Mouse (Mus musculus) testis, postnatal 10 days (tissue): ENCODE measurements around the gene Rnf145.

Experiments
- DNase-seq: peaks from one replicate; pipeline ENCODE4 v3.0.0; 2021; ENCODE audit warnings: low spot score

Rnf145 gene

DNA sequence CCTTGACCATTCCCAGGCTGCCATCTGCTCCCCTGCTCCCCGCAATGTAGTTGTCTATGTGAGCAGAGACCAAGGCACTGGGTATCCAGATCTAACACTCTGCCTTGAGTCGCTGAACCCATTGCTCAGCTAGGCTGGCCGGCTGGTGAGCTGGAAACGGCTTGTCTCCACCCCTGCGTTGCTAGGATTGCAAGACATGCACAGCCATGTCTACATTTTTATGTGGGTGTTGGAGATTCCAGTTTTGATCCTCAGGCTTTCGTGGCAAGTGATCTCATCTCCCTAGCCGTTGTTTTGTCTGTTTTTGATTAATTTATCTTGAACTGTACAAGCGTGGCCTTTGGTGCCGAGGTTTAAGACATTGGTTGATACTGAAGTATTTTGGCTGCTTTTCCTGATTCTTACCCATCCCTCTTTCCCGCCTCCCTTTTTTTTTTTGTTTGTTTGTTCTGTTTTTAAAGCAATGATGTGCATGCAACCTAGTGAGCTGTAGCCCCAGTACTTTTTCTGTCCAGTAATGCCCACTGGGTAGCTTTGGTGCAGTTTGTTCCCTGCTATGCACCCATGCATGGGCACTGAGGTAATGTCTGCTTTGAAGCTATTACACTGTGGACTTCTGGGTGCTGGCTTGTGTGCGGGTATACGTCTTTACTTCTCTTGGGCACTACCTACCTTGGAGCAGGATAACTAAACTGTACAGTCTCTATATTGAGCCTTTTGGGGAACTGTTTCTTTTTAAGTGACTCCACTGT lies 16.4 kb downstream of the Rnf145 start:
- no peak for DNase-seq

DNA sequence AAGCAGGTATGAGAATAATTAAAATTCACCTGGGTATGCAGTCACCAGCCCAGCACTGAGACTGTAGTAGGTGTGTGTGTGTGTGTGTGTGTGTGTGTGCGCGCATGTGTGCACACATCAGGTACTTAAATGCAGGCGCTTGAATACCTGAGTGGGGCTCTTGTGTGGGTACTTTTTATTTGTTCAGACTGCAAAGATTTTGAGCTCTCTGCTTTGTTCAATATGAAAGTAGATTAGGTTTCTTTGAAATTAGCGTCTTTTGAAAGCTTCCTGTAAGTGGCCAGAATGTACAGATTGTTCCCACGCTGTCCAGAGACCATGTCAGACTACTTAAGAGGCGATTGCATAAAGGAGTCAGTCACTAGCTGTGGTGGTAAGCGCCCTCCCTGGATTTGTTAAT lies 18.6 kb downstream of the Rnf145 start:
- DNase-seq: no peak

DNA sequence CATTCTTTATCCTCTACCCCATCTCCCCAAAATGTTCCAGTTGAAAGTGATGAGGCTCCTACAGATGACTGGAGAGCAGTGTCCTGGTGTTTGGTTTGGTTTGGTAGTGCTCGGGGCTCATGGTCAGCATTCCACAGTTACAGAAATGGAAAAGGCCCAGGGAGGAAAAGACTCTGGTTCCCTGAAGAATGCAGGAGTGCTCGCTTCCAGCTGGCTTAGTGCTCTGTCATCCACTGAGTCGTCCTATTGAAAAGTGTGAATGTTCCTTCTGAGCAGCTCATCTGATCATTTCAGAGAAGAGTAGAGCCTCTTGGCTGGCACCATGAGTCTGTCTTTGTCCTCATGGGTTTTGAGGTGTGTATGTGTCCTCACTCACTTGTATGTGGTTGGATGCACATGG lies 19.3 kb downstream of the Rnf145 start:
- DNase-seq: no peak

DNA sequence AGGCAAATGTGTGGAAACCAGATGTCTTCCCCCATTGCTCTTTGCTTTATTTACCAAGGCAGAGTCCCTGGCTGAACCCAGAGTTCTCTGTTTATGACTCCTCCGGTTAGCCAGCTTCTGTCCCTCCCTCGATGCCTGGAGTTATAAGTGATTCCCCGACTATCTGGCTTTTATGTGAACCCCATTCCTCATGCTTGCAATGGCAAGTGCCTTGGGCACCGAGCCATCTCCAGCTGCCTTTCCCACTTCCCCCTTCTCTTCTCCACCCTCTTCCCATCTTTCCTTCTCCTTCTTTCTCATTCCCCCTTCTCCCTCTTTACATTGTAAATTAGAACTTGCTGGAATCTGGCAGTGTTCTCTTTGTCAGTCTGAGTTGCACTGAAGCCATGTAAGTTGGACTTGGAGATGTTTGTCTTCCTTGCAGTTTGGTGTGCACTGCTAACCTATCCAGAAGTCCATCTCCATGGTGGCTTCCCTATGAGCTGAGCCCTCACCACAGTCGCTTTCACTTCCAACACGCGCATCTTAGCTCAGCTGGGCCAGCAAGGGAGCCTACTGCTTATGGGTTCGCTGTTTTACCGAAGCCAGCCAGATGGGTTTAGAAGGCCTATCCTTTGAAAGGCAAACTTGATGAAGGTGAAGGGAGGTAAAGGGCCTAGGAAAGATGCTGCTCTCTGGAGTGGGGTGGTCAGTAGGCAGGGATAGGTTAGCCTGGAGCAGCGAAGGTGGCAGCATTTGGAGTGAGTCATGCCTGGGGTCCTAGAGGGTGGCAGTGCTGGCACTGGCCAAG lies 19.9 kb downstream of the Rnf145 start:
- no peak for DNase-seq

DNA sequence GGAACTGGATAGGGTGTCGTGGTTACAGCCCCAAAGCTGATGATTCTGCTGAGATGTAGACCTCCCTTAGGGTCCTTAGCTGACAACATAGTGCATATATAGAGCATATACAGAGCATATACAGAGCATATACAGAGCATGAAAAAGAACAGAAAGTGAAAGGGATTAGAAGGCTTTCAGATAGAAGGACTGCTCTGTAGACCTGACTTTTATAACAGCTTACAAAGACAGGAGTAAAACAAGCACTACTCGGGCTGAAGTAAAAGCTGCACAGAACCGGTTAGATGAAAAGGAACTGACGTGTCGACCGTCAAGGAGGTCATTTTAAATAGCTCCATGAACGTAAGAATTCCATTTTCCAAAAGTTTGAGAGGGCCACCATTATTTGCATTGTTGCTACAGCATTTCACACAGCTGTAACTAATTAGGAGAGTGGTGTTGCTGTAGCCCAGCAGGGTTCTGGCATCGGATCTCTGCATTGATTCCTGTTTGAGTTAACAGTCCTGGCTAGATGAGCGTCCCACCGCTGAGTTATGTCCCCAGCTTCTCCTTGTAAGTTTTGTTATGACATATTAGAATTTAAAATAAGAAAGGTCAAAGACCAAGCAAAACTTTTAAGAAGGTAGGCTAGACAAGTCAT lies 20.6 kb downstream of the Rnf145 start:
- DNase-seq: no peak

DNA sequence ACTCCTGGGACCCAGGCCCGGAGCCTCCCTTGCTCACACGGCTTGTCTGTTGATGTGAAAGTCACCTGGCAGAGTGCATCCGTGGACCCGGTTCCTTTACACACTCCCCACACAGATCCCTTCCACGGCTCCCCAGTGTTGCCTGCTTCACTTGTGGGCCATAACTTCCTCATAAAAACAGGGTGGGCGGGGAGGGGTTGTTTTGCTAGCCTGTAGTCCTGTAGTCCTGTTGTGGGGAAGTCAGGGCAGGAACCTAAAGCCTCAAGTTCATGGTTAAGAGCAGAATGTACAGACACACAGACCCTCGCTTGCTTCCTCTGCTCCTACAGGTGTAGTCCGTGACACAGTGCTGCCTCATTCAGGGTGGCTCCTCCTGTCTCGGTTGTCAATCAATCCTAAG lies 21.5 kb downstream of the Rnf145 start:
- no peak for DNase-seq

DNA sequence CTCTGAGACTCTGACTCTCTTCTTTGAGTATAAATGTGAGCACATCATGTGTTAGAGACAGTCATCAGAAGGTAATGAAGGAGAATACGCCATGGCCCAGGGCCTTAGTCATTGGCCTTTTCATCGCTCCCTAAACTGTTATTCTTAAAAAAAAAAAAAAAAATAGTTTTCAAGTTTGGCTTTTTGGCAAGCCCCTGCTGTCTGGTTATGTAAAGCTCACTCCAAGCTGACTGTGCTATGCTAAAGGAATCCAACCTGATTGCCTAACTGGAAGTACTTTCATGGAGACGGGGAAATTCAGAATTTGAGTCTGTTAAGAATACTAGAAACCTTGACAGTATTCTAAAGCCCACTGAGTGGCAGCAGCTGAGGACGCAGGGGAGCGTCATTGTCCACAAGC lies 22.5 kb downstream of the Rnf145 start:
- no peak for DNase-seq

DNA sequence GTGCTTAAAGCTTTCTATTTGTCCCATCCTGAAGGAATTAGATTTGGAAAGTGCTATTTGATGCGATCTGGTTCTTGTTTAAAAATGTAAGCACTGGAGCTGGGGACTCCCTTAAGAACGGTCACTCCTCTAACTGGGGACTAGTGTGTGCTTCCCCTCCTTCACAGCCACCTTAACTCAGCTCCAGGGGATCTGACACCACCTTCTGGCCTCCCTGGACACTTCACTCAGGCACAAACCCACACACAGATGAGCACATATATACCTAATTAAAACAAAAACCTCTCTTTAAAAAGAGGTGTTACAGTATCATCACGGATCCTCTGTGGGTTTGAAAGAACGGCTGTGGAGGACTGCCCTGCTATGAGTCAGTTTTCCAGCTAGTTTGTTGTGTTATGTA lies 23.0 kb downstream of the Rnf145 start:
- DNase-seq: no peak

DNA sequence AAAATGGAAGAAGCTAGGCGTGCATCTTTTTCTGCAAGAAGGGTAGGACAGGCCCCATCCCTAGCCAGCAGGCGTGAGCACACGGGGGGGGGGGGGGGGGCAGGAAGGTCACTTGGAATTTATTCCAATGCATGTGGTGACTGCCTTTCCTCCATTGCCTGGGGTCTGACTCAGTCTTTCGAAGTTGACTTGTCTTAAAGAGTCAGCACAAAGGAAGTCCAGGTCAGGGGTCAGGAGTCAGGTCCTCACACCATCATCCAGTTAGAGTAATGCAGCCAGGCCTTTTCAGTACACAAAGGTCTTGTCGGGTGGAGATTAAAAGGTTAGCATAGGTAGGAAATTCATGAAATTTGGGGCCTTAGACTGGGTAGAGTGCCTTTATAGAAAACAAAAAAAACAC lies 24.8 kb downstream of the Rnf145 start:
- no peak for DNase-seq

DNA sequence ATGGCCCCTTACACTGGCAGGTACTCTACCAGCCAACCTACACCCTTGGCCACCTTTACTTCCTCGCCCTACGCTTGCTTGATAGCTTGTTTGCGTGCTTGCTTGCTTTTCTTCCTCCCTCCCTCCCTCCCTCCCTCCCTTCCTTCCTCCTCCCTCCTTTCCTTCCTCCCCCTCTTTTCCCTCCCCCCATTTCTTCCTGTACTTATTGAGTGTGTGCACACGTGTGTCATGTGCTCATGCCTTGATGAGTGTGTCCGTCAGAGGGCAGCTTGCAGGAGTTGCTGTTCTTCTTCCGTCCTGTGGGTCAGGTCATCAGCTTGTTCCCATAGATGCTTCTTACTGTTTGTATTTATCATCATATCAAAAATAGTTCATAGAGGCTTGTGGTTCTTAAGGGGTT lies 25.2 kb downstream of the Rnf145 start:
- no peak for DNase-seq

DNA sequence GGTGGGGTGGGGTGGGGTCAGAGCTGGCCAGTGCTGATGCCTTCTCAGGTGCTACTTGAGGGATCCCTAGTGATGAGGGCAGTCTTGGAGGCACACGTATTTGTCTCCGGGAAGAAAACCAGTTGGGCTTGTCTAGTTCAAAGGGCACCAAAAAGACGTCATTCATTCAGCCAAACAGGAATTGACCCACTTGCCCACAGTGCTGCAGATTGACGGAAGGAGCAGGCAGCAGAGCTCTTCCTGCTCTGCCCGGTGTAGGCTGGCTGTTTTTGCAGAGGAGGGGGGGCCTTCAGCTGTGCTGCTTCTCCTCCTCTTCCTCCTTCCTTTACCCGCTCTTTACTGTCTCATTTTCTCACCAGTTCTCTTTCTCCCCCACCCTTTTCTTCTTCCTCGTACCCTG lies 26.4 kb downstream of the Rnf145 start:
- DNase-seq: no peak

DNA sequence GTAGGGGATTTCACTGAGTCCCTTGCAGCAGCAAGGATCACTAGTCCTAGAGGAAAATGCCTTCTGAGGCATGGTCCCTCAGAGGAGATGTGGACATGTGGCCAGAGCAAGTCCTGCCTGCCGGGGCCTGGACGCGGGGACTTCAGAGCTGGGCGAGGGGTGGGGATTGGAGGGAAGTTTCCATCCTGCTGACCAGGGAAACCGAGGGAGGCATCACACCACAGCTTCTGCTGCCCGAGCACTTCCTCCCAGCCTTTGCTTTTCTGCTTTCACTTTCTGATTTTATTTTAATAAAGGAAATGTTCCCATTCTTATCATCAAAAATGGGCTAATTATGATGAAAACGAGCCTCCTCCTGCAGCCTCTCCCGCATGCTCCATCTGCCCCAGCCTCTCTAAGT lies 27.5 kb downstream of the Rnf145 start:
- DNase-seq: no peak

DNA sequence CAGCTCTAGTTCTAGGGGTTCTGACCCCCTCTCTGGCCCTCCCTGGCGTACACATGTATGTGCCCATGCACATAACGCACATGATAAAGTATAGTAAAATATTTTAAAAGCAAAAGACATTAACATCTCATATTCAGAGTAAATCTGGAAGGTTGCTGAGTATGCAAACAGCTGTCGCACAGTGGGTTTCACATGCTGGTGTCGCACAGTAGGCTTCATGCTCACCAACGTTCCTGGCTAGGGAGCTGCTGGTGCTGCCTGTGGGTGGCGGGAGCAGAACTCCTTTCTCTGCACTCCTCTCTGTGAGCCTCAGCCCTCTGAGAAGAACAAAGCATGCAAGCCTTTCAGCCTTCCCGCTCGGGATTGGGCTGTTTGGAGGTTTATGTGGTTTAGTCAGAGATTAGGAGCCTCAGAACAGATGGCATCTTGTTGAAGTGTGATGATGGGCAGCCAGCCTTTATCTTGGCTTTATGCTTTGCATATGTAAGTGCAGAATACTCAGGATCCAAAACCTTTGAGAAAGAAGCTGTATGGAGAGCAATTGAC lies 29.0 kb downstream of the Rnf145 start:
- no peak for DNase-seq

DNA sequence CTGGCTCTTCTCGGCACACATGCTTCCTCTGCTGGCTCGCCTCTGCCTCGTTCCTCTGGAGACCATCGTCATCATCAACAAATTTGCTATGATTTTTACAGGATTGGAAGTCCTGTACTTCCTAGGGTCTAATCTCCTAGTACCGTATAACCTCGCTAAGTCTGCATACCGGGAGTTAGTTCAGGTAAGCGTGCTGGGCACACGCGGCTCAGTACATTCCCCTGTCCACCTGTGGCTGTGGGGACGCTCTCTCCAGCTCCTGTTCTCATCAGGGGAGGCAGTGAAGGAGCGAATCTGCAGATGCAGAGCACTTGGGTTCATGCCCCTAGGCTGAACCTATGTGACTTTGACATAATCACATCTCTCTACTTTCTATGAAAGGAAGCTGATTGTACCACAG lies 30.1 kb downstream of the Rnf145 start:
- no peak for DNase-seq

DNA sequence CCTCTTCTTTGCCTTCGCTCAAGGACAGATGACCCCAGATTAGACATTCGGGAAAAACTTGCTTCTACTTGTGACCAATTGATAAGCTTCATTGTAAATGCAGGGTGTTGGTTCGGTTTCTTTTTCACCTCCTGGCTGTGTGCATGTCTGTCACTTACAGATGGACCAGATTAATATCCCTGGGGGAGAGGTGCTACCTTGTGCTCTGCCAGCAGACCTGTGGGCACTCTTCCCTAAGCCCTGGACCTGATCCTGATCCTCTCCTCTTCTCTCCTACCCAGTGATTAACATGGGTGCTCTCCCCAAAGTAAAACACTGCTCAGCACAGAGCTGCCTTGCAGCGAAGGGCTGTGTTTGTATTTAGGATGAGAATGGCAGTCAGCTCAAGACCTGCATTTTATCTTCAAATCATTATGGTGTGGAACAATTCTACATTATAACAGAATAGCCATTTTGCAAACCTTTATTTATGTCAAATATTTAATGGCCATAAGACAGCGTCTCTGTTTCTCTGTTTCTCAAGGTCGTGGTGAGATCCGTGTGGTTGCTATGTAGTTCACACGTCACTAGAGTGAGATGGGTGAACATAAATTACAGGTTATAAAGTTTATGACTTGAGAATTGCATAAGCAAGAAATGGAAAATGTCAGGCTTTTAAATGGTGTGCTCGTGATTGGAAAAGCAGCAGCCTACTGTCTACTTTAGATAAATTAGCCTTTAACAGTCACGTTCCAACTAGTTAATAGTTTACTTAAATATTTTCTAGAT lies 30.9 kb downstream of the Rnf145 start:
- no peak for DNase-seq

DNA sequence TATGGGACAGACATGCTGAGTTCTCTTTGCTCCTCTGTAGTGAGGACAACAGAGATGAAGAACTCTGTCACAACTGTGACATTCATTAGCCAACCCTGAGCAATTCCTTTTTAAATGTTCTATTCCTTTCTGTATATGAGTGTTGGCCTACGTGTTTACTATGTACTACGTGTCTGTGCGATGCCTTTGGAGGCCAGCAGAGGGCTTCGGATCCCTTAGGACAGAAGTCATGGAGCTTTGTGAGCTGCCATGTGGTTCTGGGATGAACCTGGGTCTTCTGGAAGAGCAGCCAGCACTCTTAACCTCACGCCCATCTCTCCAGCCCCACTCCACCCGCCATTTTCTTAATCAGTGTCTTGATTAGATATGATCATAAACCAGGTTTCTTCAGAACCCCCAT lies 32.2 kb downstream of the Rnf145 start:
- DNase-seq: no peak

DNA sequence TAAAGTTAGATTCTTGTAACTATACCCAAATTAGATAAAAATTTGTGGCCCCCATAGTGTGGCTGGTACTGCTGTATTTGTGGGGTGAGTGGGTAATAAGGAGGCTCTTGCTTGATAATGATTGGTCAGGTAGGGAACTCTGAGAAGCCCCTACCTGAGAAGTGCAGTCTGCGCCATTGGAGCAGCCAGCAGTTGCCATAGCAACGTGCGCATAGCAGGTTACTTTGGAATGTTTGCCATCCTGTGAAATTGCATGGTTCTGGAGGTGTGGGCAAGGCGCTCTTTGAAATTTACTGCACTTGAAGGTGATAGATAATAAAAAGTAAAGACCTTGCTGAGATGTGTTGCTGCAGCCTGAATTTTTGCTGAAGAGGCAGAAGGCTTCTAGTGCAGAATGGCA lies 35.6 kb downstream of the Rnf145 start:
- DNase-seq: no peak

DNA sequence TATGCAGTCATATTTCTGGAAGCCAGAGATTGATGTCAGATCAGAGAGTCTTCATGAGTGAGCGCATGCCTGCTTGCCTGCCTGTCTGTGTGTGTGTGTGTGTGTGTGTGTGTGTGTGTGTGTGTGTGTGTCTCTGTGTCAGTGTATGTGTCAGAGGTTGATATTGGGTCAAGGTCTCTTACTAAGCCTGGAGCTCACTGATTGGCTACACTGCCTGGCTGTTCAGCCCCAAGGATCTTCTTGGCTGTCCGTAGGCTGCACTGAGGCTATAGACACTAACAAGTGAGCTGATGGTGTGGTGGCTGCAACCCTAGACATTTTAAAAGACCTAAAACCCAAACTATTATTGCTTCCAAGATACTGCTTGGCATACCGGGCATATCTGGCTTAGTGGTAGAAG lies 39.8 kb downstream of the Rnf145 start:
- DNase-seq: no peak

DNA sequence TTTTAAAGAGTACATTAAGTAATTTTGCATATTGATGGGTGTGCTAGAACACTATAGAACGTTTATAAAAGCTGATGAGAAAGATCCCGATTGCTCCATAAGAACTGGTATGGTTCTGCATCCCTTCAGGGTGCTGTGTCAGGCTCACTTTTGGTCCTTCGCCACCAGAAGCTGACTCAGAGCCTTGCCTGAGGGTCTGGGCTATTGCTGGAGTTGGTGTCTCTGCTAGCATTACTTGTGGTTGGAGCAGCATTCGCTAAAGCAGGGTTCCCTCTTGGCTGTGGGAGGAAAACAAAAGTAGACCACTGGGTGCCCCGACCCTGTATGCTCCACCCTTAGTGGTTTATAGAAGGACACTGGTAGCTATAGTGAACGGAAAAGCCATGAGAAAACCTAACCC lies 40.7 kb downstream of the Rnf145 start:
- no peak for DNase-seq

DNA sequence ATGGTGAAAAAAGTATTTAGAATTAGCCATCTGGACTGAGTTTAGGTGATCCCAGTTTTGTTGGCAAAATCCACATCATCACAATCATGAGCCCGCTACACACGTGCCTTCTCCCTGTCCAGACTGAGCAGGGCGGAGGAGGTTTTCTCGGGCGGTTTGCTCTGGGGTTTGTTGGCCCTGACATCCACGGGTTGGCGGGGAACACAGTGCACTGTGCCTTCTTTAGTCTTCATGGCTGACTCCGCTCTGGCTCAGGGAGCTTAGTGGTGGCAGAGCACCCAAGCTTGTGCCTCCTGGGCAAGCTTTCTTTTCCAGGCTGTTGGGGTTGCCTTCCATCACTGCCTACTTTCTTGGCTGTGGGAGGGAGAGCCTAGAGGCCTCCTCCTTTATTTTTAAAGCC lies 41.6 kb downstream of the Rnf145 start:
- DNase-seq: no peak

DNA sequence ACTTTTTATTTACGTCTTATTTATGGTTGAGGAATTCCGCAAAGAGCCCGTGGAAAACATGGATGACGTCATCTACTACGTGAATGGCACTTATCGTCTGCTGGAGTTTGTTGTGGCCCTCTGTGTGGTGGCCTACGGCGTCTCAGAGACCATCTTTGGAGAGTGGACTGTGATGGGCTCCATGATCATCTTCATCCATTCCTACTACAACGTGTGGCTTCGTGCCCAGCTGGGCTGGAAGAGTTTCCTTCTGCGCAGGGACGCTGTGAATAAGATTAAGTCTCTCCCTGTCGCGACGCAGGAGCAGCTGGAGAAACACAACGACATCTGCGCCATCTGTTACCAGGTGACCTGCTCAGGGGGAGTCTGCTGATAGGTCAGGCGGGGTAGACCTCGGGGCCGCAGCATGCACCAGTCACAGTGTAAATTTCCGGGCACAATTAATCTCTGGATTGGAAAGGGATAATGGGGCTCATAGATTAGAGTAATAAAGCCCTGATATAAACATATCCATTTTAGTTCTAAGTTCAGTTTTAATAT lies 42.8 kb downstream of the Rnf145 start:
- DNase-seq: no peak
